Mouse (Mus musculus) stomach, postnatal 0 days (tissue): Measurements from ENCODE around the gene Gga3. TPM values are rescaled to one million over a fixed set of nuclear protein-coding genes. Genes with fewer than 3 reads are reported as not detected.
A peak's percentile ranks its signal among the peaks of the same experiment; 100 is the strongest.

Experiments
- ATAC-seq: fragments of 200-750 bp; cut with Nextera tagmentation; 2 replicates; pipeline ENCODE4 v1.8.0; 2017; ENCODE audit not compliant: low FRiP score, low TSS enrichment
- DNase-seq: peaks from one replicate; pipeline ENCODE4 v3.0.0-alpha.2; 2016; ENCODE audit warnings: low spot score
- H3K27ac ChIP-seq: fragments of 300-500 bp; sonication (generic); replicated peaks from 2 replicates; pipeline ENCODE4 v1.5.1; 2014; ENCODE audit warnings: mild to moderate bottlenecking, control low read depth
- H3K27me3 ChIP-seq: fragments of 300-500 bp; sonication (generic); 2 replicates; pipeline ENCODE4 v1.6.1; 2014; ENCODE audit warnings: low read length; ENCODE audit not compliant: control insufficient read depth, insufficient read depth
- H3K36me3 ChIP-seq: fragments of 300-500 bp; sonication (generic); 2 replicates; pipeline ENCODE4 v1.6.1; 2014; ENCODE audit warnings: low read length, mixed read lengths; ENCODE audit not compliant: control insufficient read depth, insufficient read depth
- H3K4me1 ChIP-seq: fragments of 300-500 bp; sonication (generic); replicated peaks from 2 replicates; pipeline ENCODE4 v1.6.1; 2014; ENCODE audit warnings: antibody characterized with exemption; ENCODE audit not compliant: control insufficient read depth, insufficient read depth
- H3K4me2 ChIP-seq: fragments of 300-500 bp; sonication (generic); replicated peaks from 2 replicates; pipeline ENCODE4 v1.6.1; 2014; ENCODE audit warnings: low read depth, mild to moderate bottlenecking, control low read depth, moderate library complexity
- H3K4me3 ChIP-seq: fragments of 300-500 bp; sonication (generic); 2 replicates; pipeline ENCODE4 v1.5.1; 2014; ENCODE audit warnings: low read depth, low read length, control low read depth
- H3K9ac ChIP-seq: fragments of 300-500 bp; sonication (generic); 2 replicates; pipeline ENCODE4 v1.6.1; 2014; ENCODE audit warnings: mild to moderate bottlenecking, low read length, control low read depth, mixed read lengths
- H3K9me3 ChIP-seq: fragments of 300-500 bp; sonication (generic); 2 replicates; pipeline ENCODE4 v1.6.1; 2016; ENCODE audit warnings: low read length; ENCODE audit not compliant: control insufficient read depth
- CTCF ChIP-seq: IDR thresholded peaks from 2 replicates; pipeline ENCODE4 v1.5.1; 2016; ENCODE audit warnings: antibody characterized with exemption, low read depth, mild to moderate bottlenecking, moderate library complexity
- EP300 ChIP-seq: optimal IDR thresholded peaks from 2 replicates; pipeline ENCODE3; 2016; ENCODE audit warnings: antibody characterized with exemption
- WGBS: fragments of 180-500 bp; shearing (Covaris S2); extraction: QIAGEN DNeasy Blood & Tissue Kit; methylation state at CpG from one replicate; pipeline ENCODE4 v1.1.7; 2014; 5-methylcytosine and 5-hydroxymethylcytosine counted together
- polyA plus RNA-seq: library from polyadenylated mRNA; unstranded; fragments of >200 nt; fragmentation: Nextera tagmentation; extraction: Ambion mirVana; gene quantifications from 2 replicates; pipeline ENCODE4 v1.2.1, GENCODE M21; 2015

Gene Gga3
- polyA plus RNA-seq, 1 experiment from 2014 or later: 5.2 TPM

- 67% methylated on average over 15 of the region's 15 CpGs for WGBS
- Histone ChIP-seq H3K4me1 (peaks cover 5% of the 10 kb centered on the region; the same call in 1 of the 2 replicates), H3K27ac (peak overlapping the region; percentile 58), H3K9me3 (no peaks in the 10 kb centered on the region), H3K27me3 (no peaks in the 10 kb centered on the region), H3K36me3 (peaks cover 5% of the 10 kb centered on the region; the same call in 1 of the 2 replicates), H3K4me3 (no peak overlapping the region), H3K9ac (peak overlapping the region; percentile 18; the same call in 1 of the 2 replicates), H3K4me2 (no peak overlapping the region)
- ATAC-seq (no peak), DNase-seq (no peak)
- no peak for TF ChIP-seq CTCF
- no peak for TF ChIP-seq EP300
Observed at GRCm38 (mm10) chr11:115615108-115615825, 11.4 kb upstream of the Gga3 start.

- Histone ChIP-seq H3K9ac (no peak overlapping the region), H3K9me3 (no peaks in the 10 kb centered on the region), H3K27ac (peak overlapping the region; percentile 58), H3K4me2 (no peak overlapping the region), H3K27me3 (no peaks in the 10 kb centered on the region), H3K4me1 (peaks cover 5% of the 10 kb centered on the region; the same call in 1 of the 2 replicates), H3K36me3 (peaks cover 5% of the 10 kb centered on the region; the same call in 1 of the 2 replicates), H3K4me3 (no peak overlapping the region)
- ATAC-seq (no peak), DNase-seq (no peak)
- no peak for TF ChIP-seq CTCF
- TF ChIP-seq EP300: no peak
- 81% methylated on average over 10 of the region's 10 CpGs for WGBS
Observed at GRCm38 (mm10) chr11:115614346-115615107, 10.7 kb upstream of the Gga3 start.

- DNase-seq: no peak
- no peak for ATAC-seq
Observed at GRCm38 (mm10) chr11:115613138-115613945, 9.5 kb upstream of the Gga3 start.

GRCm38 (mm10) chr11:115612410-115613137 lies 8.7 kb upstream of the Gga3 start, which contains the start of gene Mif4gd:
Gene Mif4gd, minus strand, starts transcription at chr11:115612969.
- under 1% methylated on average over 58 of the region's 80 CpGs for WGBS
- ATAC-seq: peak; percentile 84
- Histone ChIP-seq H3K4me1 (peaks cover 5% of the 10 kb centered on the region; the same call in 1 of the 2 replicates), H3K4me3 (peak within 1 kb of the TSS; percentile 63), H3K9me3 (no peaks in the 10 kb centered on the region), H3K4me2 (peak within 1 kb of the TSS; percentile 85), H3K9ac (peak within 1 kb of the TSS; percentile 86), H3K36me3 (peaks cover 8% of the 10 kb centered on the region; the same call in 1 of the 2 replicates), H3K27ac (peak within 1 kb of the TSS; percentile 97), H3K27me3 (no peaks in the 10 kb centered on the region)
- TF ChIP-seq CTCF: peak; percentile 66
- no peak for TF ChIP-seq EP300
- DNase-seq: peak; percentile 96

More at GRCm38 (mm10) chr11:115613138-115613945, 9.5 kb upstream of the Gga3 start:
- TF ChIP-seq EP300 (no peak), CTCF (no peak)
- under 1% methylated on average over 16 of the region's 16 CpGs for WGBS
- no peaks in the 10 kb centered on the region for H3K27me3 ChIP-seq
- peaks cover 9% of the 10 kb centered on the region; the same call in 1 of the 2 replicates for H3K36me3 ChIP-seq
- H3K9ac ChIP-seq: peak overlapping the region; percentile 86
- peaks cover 5% of the 10 kb centered on the region; the same call in 1 of the 2 replicates for H3K4me1 ChIP-seq
- H3K4me2 ChIP-seq: peak overlapping the region; percentile 85
- H3K27ac ChIP-seq: peak overlapping the region; percentile 97
- peak overlapping the region; percentile 63 for H3K4me3 ChIP-seq
- H3K9me3 ChIP-seq: no peaks in the 10 kb centered on the region

- no peaks in the 10 kb centered on the region for H3K27me3 ChIP-seq
- peak overlapping the region; percentile 86 for H3K9ac ChIP-seq
- peak overlapping the region; percentile 97 for H3K27ac ChIP-seq
- ATAC-seq (peak; percentile 36), DNase-seq (peak; percentile 86)
- peaks cover 5% of the 10 kb centered on the region; the same call in 1 of the 2 replicates for H3K4me1 ChIP-seq
- H3K9me3 ChIP-seq: no peaks in the 10 kb centered on the region
- under 1% methylated on average over 13 of the region's 13 CpGs for WGBS
- TF ChIP-seq EP300 (no peak), CTCF (peak; percentile 32)
- H3K36me3 ChIP-seq: peaks cover 10% of the 10 kb centered on the region; the same call in 1 of the 2 replicates
- H3K4me3 ChIP-seq: peak overlapping the region; percentile 63
- H3K4me2 ChIP-seq: peak overlapping the region; percentile 85
Observed at GRCm38 (mm10) chr11:115612059-115612409, 8.2 kb upstream of the Gga3 start.
